Mouse (Mus musculus) limb, embryonic 15.5 days (tissue): ENCODE results near the gene Nphp1. TPM values are rescaled to one million over a fixed set of nuclear protein-coding genes. Genes with fewer than 3 reads are reported as not detected.

Experiments
- ATAC-seq: fragments of 200-750 bp; cut with Nextera tagmentation; 2 replicates; pipeline ENCODE4 v1.8.0; 2017; ENCODE audit warnings: low read depth, moderate TSS enrichment; ENCODE audit not compliant: insufficient number of reproducible peaks, low FRiP score, low TSS enrichment
- H3K27ac ChIP-seq: fragments of 300-500 bp; sonication (generic); 2 replicates; pipeline ENCODE4 v1.5.1; 2015; ENCODE audit warnings: moderate library complexity, mild to moderate bottlenecking, inconsistent platforms
- H3K27me3 ChIP-seq: fragments of 300-500 bp; sonication (generic); 2 replicates; pipeline ENCODE4 v1.6.1; 2015; ENCODE audit warnings: inconsistent platforms
- H3K36me3 ChIP-seq: fragments of 300-500 bp; sonication (generic); 2 replicates; pipeline ENCODE4 v1.6.1; 2015; ENCODE audit warnings: inconsistent platforms
- H3K4me1 ChIP-seq: fragments of 300-500 bp; sonication (generic); 2 replicates; pipeline ENCODE4 v1.6.1; 2015; ENCODE audit warnings: inconsistent platforms
- H3K4me2 ChIP-seq: fragments of 300-500 bp; sonication (generic); 2 replicates; pipeline ENCODE4 v1.6.1; 2015; ENCODE audit warnings: mild to moderate bottlenecking, inconsistent platforms
- H3K4me3 ChIP-seq: fragments of 300-500 bp; sonication (generic); 2 replicates; pipeline ENCODE4 v1.5.1; 2015; ENCODE audit warnings: mild to moderate bottlenecking, inconsistent platforms
- H3K9ac ChIP-seq: fragments of 300-500 bp; sonication (generic); 2 replicates; pipeline ENCODE4 v1.6.1; 2015; ENCODE audit warnings: inconsistent platforms
- H3K9me3 ChIP-seq: fragments of 300-500 bp; sonication (generic); 2 replicates; pipeline ENCODE4 v1.6.1; 2016; ENCODE audit warnings: inconsistent platforms
- WGBS: fragments of 180-500 bp; shearing (Covaris S2); methylation state at CpG from one replicate; pipeline ENCODE4 v1.1.7; 2015; 5-methylcytosine and 5-hydroxymethylcytosine counted together
- polyA plus RNA-seq: library from polyadenylated mRNA; unstranded; fragments of >200 nt; fragmentation: Nextera tagmentation; extraction: Ambion mirVana; gene quantifications from 2 replicates; pipeline ENCODE4 v1.2.1, GENCODE M21; 2015

The Nphp1 gene
- polyA plus RNA-seq, 1 experiment from 2014 or later: 27.4 TPM

- H3K9me3 ChIP-seq: no peaks in the 10 kb centered on the region
- H3K4me1 ChIP-seq: peaks cover 31% of the 10 kb centered on the region
- peak; percentile 73 for ATAC-seq
- peak overlapping the region; percentile 87 for H3K27ac ChIP-seq
- H3K9ac ChIP-seq: no peak overlapping the region
- H3K4me2 ChIP-seq: no peak overlapping the region
- no peak overlapping the region for H3K4me3 ChIP-seq
- 25% methylated on average over 7 of the region's 7 CpGs for WGBS
- no peaks in the 10 kb centered on the region for H3K36me3 ChIP-seq
- no peaks in the 10 kb centered on the region for H3K27me3 ChIP-seq
Measured at GRCm38 (mm10) chr2:127722176-127722892, 66.4 kb downstream of the Nphp1 start.

- peaks cover 30% of the 10 kb centered on the region for H3K4me1 ChIP-seq
- 58% methylated on average over 8 of the region's 8 CpGs for WGBS
- H3K27me3 ChIP-seq: no peaks in the 10 kb centered on the region
- 0 out of 2 replicates have a peak overlapping the region, but pooled peaks have one; percentile 54 for H3K27ac ChIP-seq
- peak; percentile 47; the same call in 1 of the 2 replicates for ATAC-seq
- H3K36me3 ChIP-seq: no peaks in the 10 kb centered on the region
- H3K9ac ChIP-seq: no peak overlapping the region
- H3K9me3 ChIP-seq: no peaks in the 10 kb centered on the region
- H3K4me3 ChIP-seq: no peak overlapping the region
- no peak overlapping the region for H3K4me2 ChIP-seq
Measured at GRCm38 (mm10) chr2:127718839-127719468, 69.7 kb downstream of the Nphp1 start.

- H3K36me3 ChIP-seq: no peaks in the 10 kb centered on the region
- WGBS: 45% methylated on average over 3 of the region's 3 CpGs
Measured at GRCm38 (mm10) chr2:127714726-127715125, 74.0 kb downstream of the Nphp1 start.

GRCm38 (mm10) chr2:127708792-127709191 is 79.9 kb downstream of the Nphp1 start:
- Histone ChIP-seq H3K4me3 (no peak overlapping the region), H3K9me3 (no peaks in the 10 kb centered on the region), H3K9ac (no peak overlapping the region), H3K27ac (no peak overlapping the region), H3K4me2 (no peak overlapping the region), H3K27me3 (no peaks in the 10 kb centered on the region), H3K4me1 (no peaks in the 10 kb centered on the region), H3K36me3 (no peaks in the 10 kb centered on the region)
- 78% methylated on average over 3 of the region's 3 CpGs for WGBS
- no peak for ATAC-seq

More at GRCm38 (mm10) chr2:127714726-127715125, 74.0 kb downstream of the Nphp1 start:
- no peaks in the 10 kb centered on the region for H3K27me3 ChIP-seq
- no peak for ATAC-seq
- H3K27ac ChIP-seq: no peak overlapping the region
- H3K9me3 ChIP-seq: no peaks in the 10 kb centered on the region
- no peak overlapping the region for H3K4me3 ChIP-seq
- no peak overlapping the region for H3K4me2 ChIP-seq
- no peak overlapping the region for H3K9ac ChIP-seq
- H3K4me1 ChIP-seq: 0 out of 2 replicates have a peak, but pooled peaks cover 2% of the 10 kb centered on the region

- Histone ChIP-seq H3K27ac (no peak overlapping the region), H3K9ac (no peak overlapping the region), H3K4me1 (no peaks in the 10 kb centered on the region), H3K36me3 (no peaks in the 10 kb centered on the region), H3K27me3 (no peaks in the 10 kb centered on the region), H3K9me3 (no peaks in the 10 kb centered on the region), H3K4me3 (no peak overlapping the region), H3K4me2 (no peak overlapping the region)
- no peak for ATAC-seq
- 42% methylated on average over 3 of the region's 3 CpGs for WGBS
Measured at GRCm38 (mm10) chr2:127708060-127708459, 80.6 kb downstream of the Nphp1 start.

- H3K9ac ChIP-seq: no peak overlapping the region
- no peaks in the 10 kb centered on the region for H3K27me3 ChIP-seq
- H3K9me3 ChIP-seq: no peaks in the 10 kb centered on the region
- H3K27ac ChIP-seq: no peak overlapping the region
- H3K36me3 ChIP-seq: no peaks in the 10 kb centered on the region
- no peak for ATAC-seq
- no peak overlapping the region for H3K4me3 ChIP-seq
- H3K4me2 ChIP-seq: no peak overlapping the region
- 86% methylated on average over 6 of the region's 6 CpGs for WGBS
- no peaks in the 10 kb centered on the region for H3K4me1 ChIP-seq
Measured at GRCm38 (mm10) chr2:127705267-127705666, 83.4 kb downstream of the Nphp1 start.

Other genes starting within 250 kb of the Nphp1 start
- gene Prom2, start 247.4 kb downstream of the Nphp1 start, polyA plus RNA-seq: 13.1 and 13.2 TPM in 2 replicates
- gene Zfp661, start 201.8 kb downstream of the Nphp1 start, polyA plus RNA-seq: 4.7 and 5.8 TPM in 2 replicates
- 116 and 123 TPM in 2 replicates for gene Mrps5, start 201.7 kb downstream of the Nphp1 start, polyA plus RNA-seq
- gene Mal, start 132.2 kb downstream of the Nphp1 start, polyA plus RNA-seq: 89.4 and 117 TPM in 2 replicates
- gene Mall, start 59.0 kb downstream of the Nphp1 start, polyA plus RNA-seq: 56.6 and 57.1 TPM in 2 replicates
- 36.3 and 41.8 TPM in 2 replicates for gene Mtln, start 3.6 kb upstream of the Nphp1 start, polyA plus RNA-seq
- 34.7 and 36.8 TPM in 2 replicates for gene Bub1, start 43.0 kb upstream of the Nphp1 start, polyA plus RNA-seq
- gene Acoxl, start 50.0 kb upstream of the Nphp1 start, polyA plus RNA-seq: 0.09 TPM in 1 of 2 replicates, not detected in the other